Mouse (Mus musculus) stomach, embryonic 15.5 days (tissue): Measurements from ENCODE around the gene H2-K1. TPM values are rescaled to one million over a fixed set of nuclear protein-coding genes. Genes with fewer than 3 reads are reported as not detected.

ENCODE experiments used
- ATAC-seq: fragments of 200-750 bp; cut with Nextera tagmentation; 2 replicates; pipeline ENCODE4 v1.8.0; 2017; ENCODE audit warnings: low read depth, moderate number of reproducible peaks, moderate TSS enrichment; ENCODE audit not compliant: insufficient read depth, low FRiP score
- H3K27ac ChIP-seq: fragments of 300-500 bp; sonication (generic); 2 replicates; pipeline ENCODE4 v1.5.1; 2015; ENCODE audit warnings: mild to moderate bottlenecking, inconsistent platforms
- H3K27me3 ChIP-seq: fragments of 300-500 bp; sonication (generic); replicated peaks from 2 replicates; pipeline ENCODE4 v1.6.1; 2015; ENCODE audit warnings: inconsistent platforms
- H3K36me3 ChIP-seq: fragments of 300-500 bp; sonication (generic); 2 replicates; pipeline ENCODE4 v1.6.1; 2015; ENCODE audit warnings: inconsistent platforms
- H3K4me1 ChIP-seq: fragments of 300-500 bp; sonication (generic); 2 replicates; pipeline ENCODE4 v1.6.1; 2015; ENCODE audit warnings: inconsistent platforms
- H3K4me2 ChIP-seq: fragments of 300-500 bp; sonication (generic); 2 replicates; pipeline ENCODE4 v1.6.1; 2015; ENCODE audit warnings: mild to moderate bottlenecking, inconsistent platforms
- H3K4me3 ChIP-seq: fragments of 300-500 bp; sonication (generic); replicated peaks from 2 replicates; pipeline ENCODE4 v1.5.1; 2015; ENCODE audit warnings: inconsistent platforms
- H3K9ac ChIP-seq: fragments of 300-500 bp; sonication (generic); 2 replicates; pipeline ENCODE4 v1.6.1; 2015; ENCODE audit warnings: inconsistent platforms
- H3K9me3 ChIP-seq: fragments of 300-500 bp; sonication (generic); 2 replicates; pipeline ENCODE4 v1.6.1; 2016; ENCODE audit warnings: inconsistent platforms
- WGBS: fragments of 180-500 bp; shearing (Covaris S2); methylation state at CpG from one replicate; pipeline ENCODE4 v1.1.7; 2015; 5-methylcytosine and 5-hydroxymethylcytosine counted together
- polyA plus RNA-seq: library from polyadenylated mRNA; unstranded; fragments of >200 nt; fragmentation: Nextera tagmentation; extraction: Ambion mirVana; gene quantifications from 2 replicates; pipeline ENCODE4 v1.2.1, GENCODE M21; 2015

Gene H2-K1
- polyA plus RNA-seq = 112 and 124 TPM in 2 replicates

DNA sequence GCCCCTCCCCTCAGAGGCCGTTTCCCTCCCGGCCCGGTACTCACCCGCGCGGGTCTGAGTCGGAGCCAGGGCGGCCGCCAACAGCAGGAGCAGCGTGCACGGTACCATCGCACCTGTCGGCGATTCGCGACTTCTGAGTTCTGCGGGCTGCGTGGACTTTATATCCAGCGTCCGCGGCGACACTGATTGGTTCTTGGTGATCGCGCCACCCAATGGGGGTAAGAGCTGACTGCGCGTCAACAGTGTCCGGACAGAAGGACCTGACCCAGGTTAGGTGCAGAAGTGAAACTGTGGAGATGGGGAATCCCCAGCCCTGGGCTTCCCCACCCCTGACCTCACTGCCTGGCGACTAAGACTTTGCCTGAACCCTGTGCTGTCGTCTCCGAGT is at the start of gene H2-K1:
Gene H2-K1 (minus strand): TSS at position 198 of the 388 bp plus-strand sequence.
- under 1% methylated on average over 28 of the region's 30 CpGs for WGBS
- H3K4me3 ChIP-seq = peak within 1 kb of the TSS; percentile 59
- peak; percentile 95 for ATAC-seq
- peak within 1 kb of the TSS; percentile 60 for H3K9ac ChIP-seq
- H3K36me3 ChIP-seq = no peaks in the 10 kb centered on the region
- peaks cover 19% of the 10 kb centered on the region; the same call in 1 of the 2 replicates for H3K27me3 ChIP-seq
- no peak within 1 kb of the TSS for H3K27ac ChIP-seq
- H3K4me2 ChIP-seq = peak within 1 kb of the TSS; percentile 100
- H3K4me1 ChIP-seq = peaks cover 8% of the 10 kb centered on the region
- H3K9me3 ChIP-seq = no peaks in the 10 kb centered on the region

GRCm38 (mm10) chr17:34047404-34048050 is 47.4 kb upstream of the H2-K1 start:
- 88% methylated on average over 5 of the region's 5 CpGs for WGBS
- H3K9me3 ChIP-seq = no peaks in the 10 kb centered on the region
- H3K9ac ChIP-seq = no peak overlapping the region
- ATAC-seq = no peak
- H3K4me2 ChIP-seq = no peak overlapping the region
- H3K27me3 ChIP-seq = no peaks in the 10 kb centered on the region
- no peaks in the 10 kb centered on the region for H3K36me3 ChIP-seq
- H3K27ac ChIP-seq = no peak overlapping the region
- no peak overlapping the region for H3K4me3 ChIP-seq
- no peaks in the 10 kb centered on the region for H3K4me1 ChIP-seq

DNA sequence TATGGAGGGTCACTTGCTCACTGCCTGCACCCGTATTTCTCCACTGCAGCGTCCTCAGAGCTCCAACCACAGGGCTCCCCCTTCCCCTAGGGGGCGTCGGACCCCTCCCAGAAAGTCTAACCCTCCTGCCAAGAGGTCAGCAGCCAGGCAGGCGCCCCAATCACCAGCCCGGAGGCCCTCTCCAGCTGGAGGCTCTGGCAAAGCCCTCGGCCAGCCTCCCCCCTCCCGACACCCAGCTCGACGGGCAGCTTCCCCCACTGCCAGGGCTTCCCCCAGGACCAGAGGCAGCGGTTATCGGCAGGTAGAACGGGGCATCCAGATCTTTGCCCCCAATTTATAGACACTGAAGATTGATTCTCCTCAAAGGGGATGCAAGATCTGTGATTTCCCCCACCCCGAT is 45.8 kb upstream of the H2-K1 start:
- Histone ChIP-seq H3K9me3 (no peaks in the 10 kb centered on the region), H3K27ac (no peak overlapping the region), H3K36me3 (no peaks in the 10 kb centered on the region), H3K27me3 (no peaks in the 10 kb centered on the region), H3K4me3 (no peak overlapping the region), H3K4me2 (no peak overlapping the region), H3K9ac (no peak overlapping the region), H3K4me1 (peaks cover 7% of the 10 kb centered on the region; the same call in 1 of the 2 replicates)
- no peak for ATAC-seq
- 80% methylated on average over 14 of the region's 14 CpGs for WGBS

- no peak for ATAC-seq
- no peak overlapping the region for H3K4me3 ChIP-seq
- H3K9ac ChIP-seq = no peak overlapping the region
Measured at GRCm38 (mm10) chr17:34039562-34040450, 39.7 kb upstream of the H2-K1 start.

GRCm38 (mm10) chr17:34038878-34039561 is 38.9 kb upstream of the H2-K1 start, which contains the start of gene Col11a2:
TSS of gene Col11a2 (plus strand) at chr17:34039437.
- Histone ChIP-seq H3K36me3 (peaks cover 28% of the 10 kb centered on the region), H3K4me2 (peak within 1 kb of the TSS; percentile 52), H3K4me1 (peaks cover 33% of the 10 kb centered on the region), H3K27me3 (0 out of 2 replicates have a peak, but pooled peaks cover 8% of the 10 kb centered on the region), H3K9me3 (no peaks in the 10 kb centered on the region), H3K9ac (0 out of 2 replicates have a peak within 1 kb of the TSS, but pooled peaks have one; percentile 9), H3K27ac (no peak within 1 kb of the TSS), H3K4me3 (peak within 1 kb of the TSS; percentile 15)
- peak; percentile 6; the same call in 1 of the 2 replicates for ATAC-seq
- 13% methylated on average over 28 of the region's 28 CpGs for WGBS

More at GRCm38 (mm10) chr17:34039562-34040450, 39.7 kb upstream of the H2-K1 start:
- Histone ChIP-seq H3K4me2 (peak overlapping the region; percentile 52), H3K9me3 (no peaks in the 10 kb centered on the region), H3K36me3 (peaks cover 24% of the 10 kb centered on the region), H3K4me1 (peaks cover 33% of the 10 kb centered on the region), H3K27ac (no peak overlapping the region), H3K27me3 (0 out of 2 replicates have a peak, but pooled peaks cover 8% of the 10 kb centered on the region)
- WGBS = 23% methylated on average over 17 of the region's 17 CpGs

GRCm38 (mm10) chr17:34038440-34038839 is 38.3 kb upstream of the H2-K1 start:
- Histone ChIP-seq H3K27me3 (0 out of 2 replicates have a peak, but pooled peaks cover 8% of the 10 kb centered on the region), H3K27ac (no peak overlapping the region), H3K4me2 (peak overlapping the region; percentile 52), H3K9ac (no peak overlapping the region), H3K9me3 (no peaks in the 10 kb centered on the region), H3K4me3 (peak overlapping the region; percentile 15; the same call in 1 of the 2 replicates), H3K4me1 (peaks cover 39% of the 10 kb centered on the region), H3K36me3 (peaks cover 30% of the 10 kb centered on the region)
- WGBS = 21% methylated on average over 21 of the region's 21 CpGs
- ATAC-seq = peak; percentile 15; the same call in 1 of the 2 replicates

DNA sequence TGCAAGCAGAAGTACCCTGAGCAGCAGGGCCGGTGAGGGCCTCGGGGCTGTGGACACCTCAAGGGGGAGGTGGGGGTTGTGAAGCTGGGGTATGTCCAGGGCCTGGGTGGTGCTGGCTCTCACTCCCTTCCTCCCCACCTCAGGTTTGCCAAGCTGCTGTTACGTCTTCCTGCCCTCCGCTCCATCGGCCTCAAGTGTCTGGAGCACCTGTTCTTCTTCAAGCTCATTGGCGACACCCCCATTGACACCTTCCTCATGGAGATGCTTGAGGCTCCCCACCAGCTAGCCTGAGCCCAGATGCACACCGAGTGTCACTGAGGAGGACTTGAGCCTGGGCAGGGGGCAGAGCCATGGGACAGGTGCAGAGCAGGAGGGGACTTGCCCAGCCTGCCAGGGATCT is 37.1 kb upstream of the H2-K1 start:
- 87% methylated on average over 7 of the region's 7 CpGs for WGBS
- no peak overlapping the region for H3K4me3 ChIP-seq
- ATAC-seq = no peak
- H3K27ac ChIP-seq = no peak overlapping the region
- peaks cover 47% of the 10 kb centered on the region for H3K4me1 ChIP-seq
- no peak overlapping the region for H3K9ac ChIP-seq
- H3K9me3 ChIP-seq = no peaks in the 10 kb centered on the region
- H3K4me2 ChIP-seq = no peak overlapping the region
- peaks cover 30% of the 10 kb centered on the region for H3K36me3 ChIP-seq
- H3K27me3 ChIP-seq = 0 out of 2 replicates have a peak, but pooled peaks cover 8% of the 10 kb centered on the region

- Histone ChIP-seq H3K4me3 (no peak overlapping the region), H3K9me3 (no peaks in the 10 kb centered on the region), H3K4me2 (no peak overlapping the region), H3K27ac (no peak overlapping the region), H3K27me3 (0 out of 2 replicates have a peak, but pooled peaks cover 8% of the 10 kb centered on the region), H3K4me1 (peaks cover 46% of the 10 kb centered on the region), H3K36me3 (peaks cover 30% of the 10 kb centered on the region), H3K9ac (no peak overlapping the region)
- 80% methylated on average over 10 of the region's 10 CpGs for WGBS
- no peak for ATAC-seq
Measured at GRCm38 (mm10) chr17:34036647-34037046, 36.5 kb upstream of the H2-K1 start.

GRCm38 (mm10) chr17:34035517-34035916 is 35.4 kb upstream of the H2-K1 start:
- no peak for ATAC-seq
- H3K27me3 ChIP-seq = 0 out of 2 replicates have a peak, but pooled peaks cover 8% of the 10 kb centered on the region
- peaks cover 30% of the 10 kb centered on the region for H3K36me3 ChIP-seq
- H3K9ac ChIP-seq = no peak overlapping the region
- H3K4me3 ChIP-seq = no peak overlapping the region
- H3K9me3 ChIP-seq = no peaks in the 10 kb centered on the region
- no peak overlapping the region for H3K4me2 ChIP-seq
- 76% methylated on average over 9 of the region's 9 CpGs for WGBS
- H3K4me1 ChIP-seq = peaks cover 39% of the 10 kb centered on the region
- H3K27ac ChIP-seq = no peak overlapping the region

GRCm38 (mm10) chr17:34034064-34034463 is 33.9 kb upstream of the H2-K1 start:
- H3K4me3 ChIP-seq = no peak overlapping the region
- no peak overlapping the region; the same call in 1 of the 2 replicates for H3K27ac ChIP-seq
- WGBS = 79% methylated on average over 10 of the region's 10 CpGs
- no peak overlapping the region for H3K9ac ChIP-seq
- ATAC-seq = no peak
- H3K27me3 ChIP-seq = no peaks in the 10 kb centered on the region
- no peaks in the 10 kb centered on the region for H3K9me3 ChIP-seq
- H3K4me2 ChIP-seq = no peak overlapping the region
- peaks cover 41% of the 10 kb centered on the region for H3K4me1 ChIP-seq
- peaks cover 31% of the 10 kb centered on the region for H3K36me3 ChIP-seq

- Histone ChIP-seq H3K9me3 (no peaks in the 10 kb centered on the region), H3K9ac (no peak overlapping the region), H3K4me3 (peak overlapping the region; percentile 79), H3K27ac (no peak overlapping the region), H3K36me3 (peaks cover 37% of the 10 kb centered on the region), H3K4me1 (peaks cover 39% of the 10 kb centered on the region), H3K4me2 (peak overlapping the region; percentile 81), H3K27me3 (no peaks in the 10 kb centered on the region)
- no peak for ATAC-seq
- 90% methylated on average over 9 of the region's 9 CpGs for WGBS
Measured at GRCm38 (mm10) chr17:34033441-34033840, 33.3 kb upstream of the H2-K1 start.
